Mouse (Mus musculus) bone marrow, adult 2 months (tissue): ENCODE measurements around the gene Ifit3b.

Experiments used
- CTCF ChIP-seq: fragments of 200-500 bp; IDR thresholded peaks from 2 replicates; pipeline ENCODE4 v1.5.1; 2011; ENCODE audit warnings: low read length, control low read depth; ENCODE audit not compliant: control insufficient read depth, insufficient read depth
- POLR2A ChIP-seq: fragments of 200-500 bp; IDR thresholded peaks from 2 replicates; pipeline ENCODE4 v1.6.1; 2011; ENCODE audit warnings: low read depth, mild to moderate bottlenecking, control low read depth, low read length, borderline replicate concordance; ENCODE audit not compliant: control insufficient read depth

DNA sequence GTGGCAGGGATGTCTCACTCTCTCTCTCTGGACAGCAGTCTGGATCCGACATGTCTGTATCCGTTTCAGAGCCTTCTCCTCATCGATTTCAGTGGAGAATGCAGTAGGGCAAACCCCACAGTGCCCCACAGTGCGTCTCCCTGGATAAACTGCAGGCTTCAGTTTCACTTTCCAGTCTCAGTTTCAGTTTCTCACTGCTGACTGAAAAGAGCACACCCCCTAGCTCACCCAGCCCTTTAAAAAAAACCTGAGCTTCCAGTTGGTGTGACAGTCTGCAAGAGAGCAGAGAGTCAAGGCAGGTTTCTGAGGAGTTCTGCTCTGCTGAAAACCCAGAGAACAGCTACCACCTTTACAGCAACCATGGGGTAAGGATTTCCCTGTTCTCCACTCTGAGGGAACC, 32.9 kb downstream of the Ifit3b start, which contains the start of the genes Ifit1bl2 and Ifit1:
- TF ChIP-seq CTCF (no peak), POLR2A (no peak)
